Comparison of ENCODE assay signal across 25 mouse cellular contexts in the genomic region with DNA sequence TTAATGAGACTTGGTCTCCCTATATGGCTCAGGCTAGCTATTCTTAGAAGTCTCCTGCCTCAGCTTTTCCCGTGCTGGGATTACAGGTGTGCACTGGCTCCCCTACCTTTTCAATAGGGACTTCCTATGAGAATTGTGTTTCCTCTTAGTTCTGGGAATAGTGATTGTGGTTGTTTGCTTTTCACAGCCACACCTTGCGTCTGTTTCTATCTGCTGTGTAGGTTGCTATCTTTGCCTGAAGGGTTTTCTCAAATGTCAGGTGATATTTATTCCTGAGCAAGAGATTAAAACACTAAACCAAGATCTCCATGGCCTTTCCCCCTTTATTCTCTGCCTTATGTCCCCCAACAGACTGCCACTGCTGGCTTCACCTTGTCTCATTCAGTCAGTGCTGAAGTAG.
"Had no signal": no experiment of that assay in that cellular context is flagged by ENCODE, and none has a peak within 500 bp of the region (broad histone marks: within the 10 kb centered on the region; RNA-seq: fewer than 3 reads in every experiment).

No protein-coding gene starts in this region.

- H3K36me3 ChIP-seq: heart, embryonic 10.5 days; heart, embryonic 12.5 days; hindbrain, embryonic 10.5 days; hindbrain, embryonic 12.5 days; limb, embryonic 13.5 days; limb, embryonic 15.5 days had no signal

- H3K4me3 ChIP-seq: gastrocnemius, adult 2 months; heart, embryonic 10.5 days; heart, embryonic 12.5 days; hindbrain, embryonic 10.5 days; hindbrain, embryonic 12.5 days; limb, embryonic 13.5 days; limb, embryonic 15.5 days had no signal

- H3K27me3 ChIP-seq: heart, embryonic 12.5 days; hindbrain, embryonic 12.5 days; limb, embryonic 13.5 days; limb, embryonic 15.5 days had no signal

- H3K27ac ChIP-seq: gastrocnemius, adult 2 months; heart, embryonic 10.5 days; hindbrain, embryonic 10.5 days; hindbrain, embryonic 12.5 days; hindbrain, embryonic 14.5 days; kidney, postnatal 0 days; limb, embryonic 13.5 days; limb, embryonic 15.5 days had no signal

- H3K4me2 ChIP-seq: heart, embryonic 12.5 days; hindbrain, embryonic 12.5 days; hindbrain, embryonic 14.5 days; limb, embryonic 13.5 days; limb, embryonic 15.5 days; liver, embryonic 11.5 days had no signal

- DNase-seq: gastrocnemius, adult 2 months; gastrocnemius, postnatal 10 days; gastrocnemius, postnatal 25 days; heart, adult 18-20 months; heart, postnatal 10 days; heart, postnatal 4 days; kidney, adult 18-20 months; kidney, adult 8-10 months; kidney, postnatal 14 days; kidney, postnatal 36 days; layer of hippocampus, adult 9-11 months; layer of hippocampus, postnatal 36 days; left cerebral cortex, postnatal 4 days had no signal

- H3K9ac ChIP-seq: heart, embryonic 12.5 days; hindbrain, embryonic 12.5 days; hindbrain, embryonic 14.5 days; limb, embryonic 13.5 days; limb, embryonic 15.5 days had no signal

- H3K9me3 ChIP-seq: heart, embryonic 10.5 days; heart, embryonic 12.5 days; hindbrain, embryonic 10.5 days; hindbrain, embryonic 12.5 days; limb, embryonic 13.5 days; limb, embryonic 15.5 days had no signal

- ATAC-seq: hindbrain, embryonic 16.5 days; inflammation-experienced regulatory T-cells, adult 6 months; intestine, postnatal 0 days had no signal

- H3K4me1 ChIP-seq: hindbrain, embryonic 10.5 days; hindbrain, embryonic 12.5 days had no signal
